Mouse (Mus musculus) CH12.LX (cell line): Measurements from ENCODE around the gene Miox. TPM values are rescaled to one million over a fixed set of nuclear protein-coding genes. Genes with fewer than 3 reads are reported as not detected.
A peak's percentile ranks its signal among the peaks of the same experiment; 100 is the strongest.

Experiments used
- DNase-seq: peaks from one replicate; pipeline ENCODE4 v3.0.0-alpha.2; 2013; ENCODE audit errors: extremely low read depth
- H3K27ac ChIP-seq: 2 replicates; pipeline ENCODE4 v1.5.1; 2012; ENCODE audit warnings: low read depth, mild to moderate bottlenecking, control low read depth, moderate library complexity; ENCODE audit not compliant: insufficient read depth
- H3K27me3 ChIP-seq: replicated peaks from 2 replicates; pipeline ENCODE3; 2012; ENCODE audit warnings: inconsistent platforms
- H3K36me3 ChIP-seq, 2 experiments: replicated peaks in 1 of 2; 2 replicates each; pipeline versions ENCODE3 to v1.6.1; 2012; ENCODE audit warnings: inconsistent platforms in 1 of 2, low read length in 1 of 2, mild to moderate bottlenecking in 1 of 2, mixed read lengths in 1 of 2, moderate library complexity in 1 of 2; ENCODE audit not compliant: control insufficient read depth in 1 of 2, insufficient read depth in 1 of 2
- H3K4me1 ChIP-seq, 2 experiments: 2 replicates each; pipeline ENCODE4 v1.6.1; 2012; ENCODE audit warnings: inconsistent platforms in 1 of 2, moderate library complexity in 1 of 2; ENCODE audit not compliant: insufficient read depth in 2 of 2, control insufficient read depth in 1 of 2
- H3K4me2 ChIP-seq: 2 replicates; pipeline ENCODE4 v1.6.1; 2012; ENCODE audit warnings: low read depth, mild to moderate bottlenecking, control low read depth; ENCODE audit not compliant: poor library complexity, insufficient read depth, severe bottlenecking
- H3K4me3 ChIP-seq, 3 experiments: fragments of 150-350 bp in 1 of 3; sonication (generic) in 1 of 3; replicated peaks in 1 of 3; 2 replicates each; pipeline versions ENCODE3 to v1.5.1; 2011 to 2012; ENCODE audit warnings: low read depth in 2 of 3, low read length in 2 of 3, mild to moderate bottlenecking in 2 of 3, moderate library complexity in 2 of 3, control low read depth in 1 of 3, improper control_type of control experiment in 1 of 3, inconsistent platforms in 1 of 3, mixed read lengths in 1 of 3; ENCODE audit not compliant: poor library complexity in 1 of 3
- H3K79me2 ChIP-seq: replicated peaks from 2 replicates; pipeline ENCODE4 v1.6.1; 2012; ENCODE audit warnings: mild to moderate bottlenecking, moderate library complexity; ENCODE audit not compliant: control insufficient read depth, poor library complexity, insufficient read depth, severe bottlenecking; ENCODE audit errors: extremely low read depth
- H3K9ac ChIP-seq: 2 replicates; pipeline ENCODE4 v1.6.1; 2012; ENCODE audit warnings: low read depth, mild to moderate bottlenecking, control low read depth, moderate library complexity; ENCODE audit not compliant: insufficient read depth
- H3K9me3 ChIP-seq: replicated peaks from 2 replicates; pipeline ENCODE3; 2012; ENCODE audit warnings: low read length, inconsistent platforms, mixed read lengths
- BHLHE40 ChIP-seq: IDR thresholded peaks from 2 replicates; pipeline ENCODE4 v1.6.1; 2011; ENCODE audit warnings: mild to moderate bottlenecking, low read depth, low read length, improper control_type of control experiment
- CHD2 ChIP-seq: IDR thresholded peaks from 2 replicates; pipeline ENCODE4 v1.6.1; 2011; ENCODE audit warnings: low read length, improper control_type of control experiment
- CTCF ChIP-seq, 2 experiments: IDR thresholded peaks in 1 of 2; conservative IDR thresholded peaks in 1 of 2; 2 replicates each; pipeline ENCODE4 v1.5.1; 2011 to 2012; ENCODE audit warnings: low read depth in 2 of 2, low read length in 2 of 2, improper control_type of control experiment in 1 of 2, inconsistent platforms in 1 of 2, mild to moderate bottlenecking in 1 of 2, moderate library complexity in 1 of 2
- E2F4 ChIP-seq: IDR thresholded peaks from 2 replicates; pipeline ENCODE4 v1.6.1; 2011; ENCODE audit warnings: low read depth, low read length, improper control_type of control experiment; ENCODE audit not compliant: insufficient replicate concordance
- EP300 ChIP-seq: IDR thresholded peaks from 2 replicates; pipeline ENCODE4 v1.6.1; 2011; ENCODE audit warnings: low read length, improper control_type of control experiment
- ETS1 ChIP-seq: conservative IDR thresholded peaks from 2 replicates; pipeline ENCODE4 v1.6.1; 2012; ENCODE audit warnings: low read depth, mild to moderate bottlenecking, inconsistent platforms, low read length, improper control_type of control experiment, moderate library complexity
- GABPA ChIP-seq: IDR thresholded peaks from 2 replicates; pipeline ENCODE4 v1.6.1; 2012; ENCODE audit warnings: low read depth, low read length, improper control_type of control experiment, inconsistent platforms; ENCODE audit not compliant: insufficient replicate concordance
- HCFC1 ChIP-seq: IDR thresholded peaks from 2 replicates; pipeline ENCODE4 v1.6.1; 2012; ENCODE audit warnings: low read depth, mild to moderate bottlenecking, inconsistent platforms, low read length, improper control_type of control experiment
- IRF4 ChIP-seq: IDR thresholded peaks from 2 replicates; pipeline ENCODE4 v1.6.1; 2014; ENCODE audit warnings: low read depth, mild to moderate bottlenecking, inconsistent platforms, low read length, improper control_type of control experiment
- JUN ChIP-seq: IDR thresholded peaks from 2 replicates; pipeline ENCODE4 v1.6.1; 2011; ENCODE audit warnings: low read depth, mild to moderate bottlenecking, low read length, improper control_type of control experiment, moderate library complexity; ENCODE audit not compliant: insufficient read depth
- JUND ChIP-seq: conservative IDR thresholded peaks from 2 replicates; pipeline ENCODE4 v1.6.1; 2011; ENCODE audit warnings: low read depth, low read length, improper control_type of control experiment
- MAFK ChIP-seq: IDR thresholded peaks from 2 replicates; pipeline ENCODE4 v1.6.1; 2011; ENCODE audit warnings: low read length, improper control_type of control experiment; ENCODE audit not compliant: insufficient replicate concordance
- MEF2A ChIP-seq: IDR thresholded peaks from 2 replicates; pipeline ENCODE4 v1.6.1; 2014; ENCODE audit warnings: low read depth, mild to moderate bottlenecking, inconsistent platforms, low read length, improper control_type of control experiment, borderline replicate concordance
- MYC ChIP-seq: IDR thresholded peaks from 2 replicates; pipeline ENCODE4 v1.6.1; 2011; ENCODE audit warnings: low read depth, mild to moderate bottlenecking, improper control_type of control experiment, low read length
- NELFE ChIP-seq: IDR thresholded peaks from 2 replicates; pipeline ENCODE4 v1.6.1; 2011; ENCODE audit warnings: low read depth, low read length, improper control_type of control experiment
- NRF1 ChIP-seq: IDR thresholded peaks from 2 replicates; pipeline ENCODE4 v1.6.1; 2014; ENCODE audit warnings: low read depth, mild to moderate bottlenecking, inconsistent platforms, low read length, improper control_type of control experiment, moderate library complexity
- PAX5 ChIP-seq: IDR thresholded peaks from 2 replicates; pipeline ENCODE4 v1.6.1; 2012; ENCODE audit warnings: low read length, inconsistent platforms, mixed read lengths
- POLR2AphosphoS2 ChIP-seq: IDR thresholded peaks from 2 replicates; pipeline ENCODE4 v1.6.1; 2011; ENCODE audit warnings: low read depth, low read length, improper control_type of control experiment
- RAD21 ChIP-seq: IDR thresholded peaks from 2 replicates; pipeline ENCODE4 v1.6.1; 2011; ENCODE audit warnings: low read depth, mild to moderate bottlenecking, low read length, improper control_type of control experiment, moderate library complexity
- SMC3 ChIP-seq: IDR thresholded peaks from 2 replicates; pipeline ENCODE4 v1.6.1; 2011; ENCODE audit warnings: low read depth, low read length, improper control_type of control experiment
- TCF12 ChIP-seq: IDR thresholded peaks from 2 replicates; pipeline ENCODE4 v1.6.1; 2014; ENCODE audit warnings: low read depth, mild to moderate bottlenecking, inconsistent platforms, low read length, improper control_type of control experiment
- UBTF ChIP-seq: IDR thresholded peaks from 2 replicates; pipeline ENCODE4 v1.6.1; 2012; ENCODE audit warnings: low read depth, mild to moderate bottlenecking, inconsistent platforms, low read length, improper control_type of control experiment, moderate library complexity
- ZC3H11A ChIP-seq: IDR thresholded peaks from 2 replicates; pipeline ENCODE4 v1.6.1; 2012; ENCODE audit warnings: low read depth, mild to moderate bottlenecking, inconsistent platforms, low read length, improper control_type of control experiment
- ZKSCAN1 ChIP-seq: IDR thresholded peaks from 2 replicates; pipeline ENCODE4 v1.6.1; 2012; ENCODE audit warnings: low read depth, inconsistent platforms, low read length, improper control_type of control experiment, borderline replicate concordance
- dilution Hi-C: fragments of 300-500 bp; cut with MboI; formaldehyde crosslinking; loops from 2 replicates; pipeline ENCODE4 v1.14.3; 2020; ENCODE audit warnings: low sequenced_read_pairs; ENCODE audit not compliant: extremely low pct_unique_long_range_greater_than_20kb, extremely low pct_ligation_motif_present
- in situ Hi-C: fragments of 300-500 bp; cut with MboI; formaldehyde crosslinking; loops from 3 replicates; pipeline ENCODE4 v1.14.3; 2019; ENCODE audit warnings: low sequenced_read_pairs, low pct_ligation_motif_present, low pct_unique_long_range_greater_than_20kb, mixed read lengths
- polyA plus RNA-seq: library from polyadenylated mRNA; unstranded; fragments of >175 nt; gene quantifications from 2 replicates; pipeline ENCODE4 v1.2.1, GENCODE M21; 2012; ENCODE audit warnings: low read depth; ENCODE audit not compliant: insufficient read length
- total RNA-seq, 2 experiments: library from RNA; depleted of rRNA; stranded (reverse); fragments of 300-350 nt in 1 of 2; fragments of >200 nt in 1 of 2; gene quantifications; 2 replicates each; pipeline ENCODE4 v1.2.3; 2012 to 2014

The Miox gene
- total and polyA plus RNA-seq, 3 experiments, result not detected

- TF ChIP-seq IRF4 (peak; percentile 75), RAD21 (no peak), CHD2 (peak; percentile 31; the same call in 1 of the 2 replicates), JUND (peak; percentile 45; the same call in 1 of the 2 replicates), BHLHE40 (peak; percentile 60; the same call in 1 of the 2 replicates), POLR2AphosphoS2 (no peak), EP300 (peak; percentile 63), JUN (0 out of 2 replicates have a peak, but pooled peaks have one; percentile 18), TCF12 (peak; percentile 54; the same call in 1 of the 2 replicates), ETS1 (peak; percentile 39; the same call in 1 of the 2 replicates)
- Histone ChIP-seq H3K4me1 (peaks cover 38 to 74% of the 10 kb centered on the region in 2 experiments), H3K4me2 (no peak overlapping the region), H3K9ac (no peak overlapping the region), H3K79me2 (peaks cover 11% of the 10 kb centered on the region), H3K36me3 (peaks cover 24 to 42% of the 10 kb centered on the region in 2 experiments), H3K27ac (no peak overlapping the region), H3K4me3 (no peak overlapping the region), H3K9me3 (no peaks in the 10 kb centered on the region), H3K27me3 (no peaks in the 10 kb centered on the region)
- in situ Hi-C loops (no loop called here), dilution Hi-C loops (no loop called here)
- DNase-seq, result peak; percentile 68
These were observed 24.2 kb upstream of the Miox start for GRCm38 (mm10) chr15:89309962-89310498.

DNA sequence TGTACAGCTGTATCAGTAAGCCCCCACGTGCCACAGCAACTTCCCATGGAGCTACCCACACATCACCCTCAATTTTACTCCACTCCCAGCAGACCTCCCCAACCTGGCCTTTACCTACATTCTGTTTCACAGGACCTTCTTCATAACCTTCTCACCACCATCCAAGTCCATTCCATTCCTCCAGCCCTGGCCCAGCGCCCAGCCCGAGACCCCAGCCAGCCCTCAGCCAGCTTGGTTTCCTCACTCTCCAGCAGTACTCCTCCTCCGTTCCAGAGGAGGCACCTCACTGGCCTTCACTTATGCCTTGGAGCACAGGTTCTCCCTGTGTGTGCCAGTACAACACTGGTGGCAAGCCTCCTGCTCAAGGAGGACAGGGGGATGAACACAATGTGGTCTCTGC, 20.8 kb upstream of the Miox start:
- Histone ChIP-seq H3K36me3 (peaks cover 0 to 13% of the 10 kb centered on the region in 2 experiments), H3K9me3 (no peaks in the 10 kb centered on the region), H3K79me2 (peaks cover 11% of the 10 kb centered on the region), H3K9ac (no peak overlapping the region), H3K27ac (no peak overlapping the region), H3K4me1 (peaks cover 34 to 67% of the 10 kb centered on the region in 2 experiments), H3K27me3 (no peaks in the 10 kb centered on the region), H3K4me3 (no peak overlapping the region), H3K4me2 (no peak overlapping the region)
- no peak for DNase-seq
- TF ChIP-seq CTCF (conservative IDR thresholded peaks at IDR 0.05 in 1 of 2, IDR thresholded peaks at IDR 0.05 in 1 of 2; ENCODE audit: low read depth in 2 of 2, low read length in 2 of 2) (no peak), E2F4 (no peak), NRF1 (no peak), POLR2AphosphoS2 (no peak), MEF2A (no peak), MAFK (no peak), PAX5 (no peak), RAD21 (no peak), ZKSCAN1 (no peak), MYC (no peak), JUND (no peak), UBTF (no peak), JUN (no peak), NELFE (no peak), GABPA (no peak), ZC3H11A (no peak), IRF4 (no peak), HCFC1 (no peak), SMC3 (no peak)
- dilution Hi-C loops, result no loop called here
- in situ Hi-C loops, result no loop called here
